Mouse (Mus musculus): Measurements from ENCODE around the gene Gm11042.
A peak's percentile ranks its signal among the peaks of the same experiment; 100 is the strongest.

Gm11042 gene

GRCm38 (mm10) chr12:74284020-74284684 lies 32.0 kb downstream of the Gm11042 start:
- peak; percentile 42 for DNase-seq

DNA sequence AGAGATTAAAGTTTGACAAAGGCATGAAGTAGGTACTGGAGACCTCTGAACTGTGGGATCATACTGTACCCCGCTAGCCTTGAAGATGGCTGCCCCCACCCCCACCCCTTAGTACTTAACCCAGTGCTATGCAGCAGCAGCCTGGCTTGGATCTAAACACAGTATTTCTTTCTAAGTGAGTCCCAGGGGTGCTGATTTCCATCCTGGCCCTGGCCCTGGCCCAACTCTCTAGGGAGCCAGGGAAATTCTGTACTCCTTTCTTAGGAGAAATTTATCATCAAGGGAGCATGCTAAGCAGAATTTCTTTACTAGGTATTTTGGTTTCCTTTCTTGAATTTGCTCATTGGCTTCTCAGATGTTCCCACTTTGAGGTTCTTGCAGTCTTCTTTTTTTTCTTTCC lies 33.3 kb downstream of the Gm11042 start:
- no peak for DNase-seq

DNA sequence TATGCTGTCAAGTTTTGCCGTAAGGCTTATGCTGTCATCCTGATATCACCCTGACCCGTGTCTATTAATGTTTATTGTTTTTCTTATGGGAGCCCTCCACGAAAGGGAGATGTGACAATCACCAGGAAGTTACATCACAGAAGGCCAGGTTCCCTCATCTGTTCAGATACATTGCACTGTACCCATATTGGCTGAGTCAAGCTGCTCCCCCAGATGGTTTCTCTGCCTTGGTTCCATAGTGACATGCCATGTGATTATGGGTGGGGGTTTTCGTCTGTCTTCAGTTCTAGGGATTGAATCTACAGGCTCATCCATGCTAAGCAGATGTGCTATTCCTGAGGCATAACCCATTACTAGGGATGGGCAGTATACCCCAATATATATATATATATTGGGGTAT lies 34.8 kb downstream of the Gm11042 start:
- DNase-seq, result no peak

- no peak for DNase-seq
Measured at GRCm38 (mm10) chr12:74277265-74277664, 38.9 kb downstream of the Gm11042 start.

GRCm38 (mm10) chr12:74272545-74272944 lies 43.6 kb downstream of the Gm11042 start:
- DNase-seq, result no peak

GRCm38 (mm10) chr12:74268644-74269285 lies 47.4 kb downstream of the Gm11042 start:
- no peak for DNase-seq

DNA sequence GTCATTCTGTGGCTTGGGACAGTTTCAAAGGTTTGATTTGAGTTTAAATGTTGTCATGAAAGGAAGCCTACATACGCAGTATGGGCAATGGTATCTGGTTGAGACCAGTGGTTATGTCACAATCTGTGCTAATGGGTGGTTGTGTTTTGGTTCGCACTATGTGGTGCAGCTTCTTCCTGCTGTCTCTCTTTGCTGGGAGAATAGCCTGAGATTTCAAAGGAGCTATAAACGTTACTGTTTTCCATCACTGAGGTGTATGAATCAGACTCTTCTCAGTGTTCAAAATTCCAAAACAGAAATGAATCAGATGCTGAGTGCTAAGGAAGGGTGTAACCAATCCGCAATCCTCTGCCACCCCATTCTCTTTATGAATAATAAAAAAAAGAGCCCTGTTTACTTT lies 49.1 kb downstream of the Gm11042 start:
- DNase-seq, result no peak
